Mouse (Mus musculus): ENCODE measurements at regions not wholly inside any gene's neighbourhood (a gene's known extent, or its start where the extent isn't known, plus 50 kb on each side); places are given as distances from the start of the nearest gene placed in this dataset.
A peak's percentile ranks its signal among the peaks of the same experiment; 100 is the strongest.

DNA sequence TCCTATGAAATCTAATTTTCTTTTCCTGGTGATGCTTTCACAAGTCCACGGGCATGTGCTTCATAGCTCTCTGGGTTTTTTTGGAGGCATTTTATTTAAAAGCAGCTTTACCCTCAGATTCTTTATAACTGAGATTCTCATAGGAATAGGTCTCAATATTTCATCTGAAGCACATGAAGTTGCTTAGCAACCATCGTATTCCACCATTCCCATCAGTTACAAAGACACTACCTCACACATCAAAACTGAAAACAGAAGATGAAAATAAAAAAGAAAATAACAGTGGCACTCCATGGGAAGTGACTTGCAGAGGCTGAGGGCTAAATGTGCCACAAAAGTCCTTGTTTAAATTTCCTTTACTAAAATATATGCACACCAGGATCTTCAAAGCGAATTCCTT, 384.0 kb upstream of the 1700015G11Rik start:
- no peak for DNase-seq (ENCODE audit: low read depth, low spot score)

DNA sequence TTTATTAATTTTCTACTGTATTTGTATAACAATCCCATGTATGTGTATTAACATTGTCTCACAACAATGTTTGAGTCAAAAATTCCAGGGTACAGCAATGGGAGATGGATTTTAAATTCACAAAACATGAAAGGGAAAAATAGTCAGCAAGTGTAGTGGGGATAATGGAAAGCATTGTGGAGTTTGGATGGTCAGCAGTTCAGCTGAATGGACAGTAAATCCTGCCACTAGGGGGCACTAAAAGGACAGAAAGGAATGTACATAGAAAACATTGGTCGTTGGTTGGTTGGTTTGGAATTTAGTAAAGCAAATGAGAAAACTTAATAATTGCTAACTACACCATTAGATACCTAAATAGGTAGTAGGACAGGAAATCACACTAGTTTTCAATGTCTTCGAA, 376.3 kb upstream of the 1700015G11Rik start:
- peak; percentile 60 for DNase-seq (ENCODE audit: low read depth, low spot score)
